Mouse (Mus musculus): ENCODE data around the gene Tlr6. TPM values are rescaled to one million over a fixed set of nuclear protein-coding genes. Genes with fewer than 3 reads are reported as not detected.

The Tlr6 gene
- polyA plus RNA-seq, 1 experiment from 2014 or later = 0.22 TPM

DNA sequence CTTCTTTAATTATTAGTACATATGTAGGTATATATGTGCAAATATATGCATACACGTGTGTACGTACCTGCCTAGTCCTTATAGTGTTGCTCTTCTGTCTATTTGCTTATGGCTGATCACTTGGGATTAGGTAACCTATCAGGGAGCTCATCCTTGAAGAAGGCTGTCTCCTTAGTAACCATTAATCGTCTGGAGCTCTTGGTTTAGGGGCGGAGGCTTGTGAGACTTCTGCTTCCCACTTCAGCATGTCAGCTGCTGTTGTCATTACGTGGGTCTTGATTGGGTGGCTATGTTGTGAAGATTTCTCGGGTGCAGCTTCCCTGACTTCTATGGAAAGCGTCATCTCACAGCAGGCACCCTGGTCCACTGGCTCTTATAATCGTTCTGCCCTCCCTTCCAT, 17.2 kb upstream of the Tlr6 start:
- Histone ChIP-seq H3K4me2 (ENCODE audit: low read length) (no peak overlapping the region), H3K9me3 (ENCODE audit: control insufficient read depth, low read length) (no peaks in the 10 kb centered on the region), H3K9ac (replicated peaks; ENCODE audit: low read depth, low read length) (no peak overlapping the region), H3K4me1 (replicated peaks; ENCODE audit: control insufficient read depth, insufficient read depth, low read length) (no peaks in the 10 kb centered on the region), H3K27ac (ENCODE audit: low read length) (no peak overlapping the region), H3K36me3 (ENCODE audit: control insufficient read depth, insufficient read depth) (no peaks in the 10 kb centered on the region), H3K27me3 (replicated peaks; ENCODE audit: control insufficient read depth, insufficient read depth, low read length) (no peaks in the 10 kb centered on the region), H3K4me3 (replicated peaks; ENCODE audit: low read length) (no peak overlapping the region)
- no peak for ATAC-seq
- WGBS = 75% methylated on average over 8 of the region's 8 CpGs

DNA sequence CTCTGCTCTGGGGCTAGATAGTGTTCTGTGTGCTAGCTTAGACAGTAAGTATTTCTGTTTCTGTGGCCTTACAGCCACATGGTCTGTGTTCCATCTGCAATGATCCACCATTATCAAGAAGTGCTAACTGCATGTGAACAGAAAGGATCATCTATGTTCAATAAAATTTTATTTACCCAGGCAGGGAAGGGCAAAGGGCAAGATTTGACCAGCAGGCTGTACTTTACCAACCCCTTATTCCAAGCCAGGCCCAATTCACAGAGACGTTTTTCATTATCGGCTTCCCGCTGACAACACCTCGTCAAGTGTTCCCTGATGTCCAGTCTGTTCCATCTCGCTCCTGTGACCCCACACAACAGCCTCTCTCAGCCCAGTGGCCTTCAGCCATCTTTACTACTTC, 15.2 kb upstream of the Tlr6 start:
- ATAC-seq = no peak
- 73% methylated on average over 5 of the region's 5 CpGs for WGBS

GRCm38 (mm10) chr5:64969861-64970771, 10.2 kb upstream of the Tlr6 start, which contains the start of gene Fam114a1:
Gene Fam114a1, plus strand, starts transcription at chr5:64970071.
- H3K27ac ChIP-seq (ENCODE audit: low read length) = no peak within 1 kb of the TSS
- H3K36me3 ChIP-seq (ENCODE audit: control insufficient read depth, insufficient read depth) = no peaks in the 10 kb centered on the region
- 2% methylated on average over 59 of the region's 68 CpGs for WGBS
- H3K4me1 ChIP-seq (replicated peaks; ENCODE audit: control insufficient read depth, insufficient read depth, low read length) = peaks cover 9% of the 10 kb centered on the region
- peak; percentile 73 for ATAC-seq
- H3K9me3 ChIP-seq (ENCODE audit: control insufficient read depth, low read length) = no peaks in the 10 kb centered on the region
- H3K9ac ChIP-seq (replicated peaks; ENCODE audit: low read depth, low read length) = peak within 1 kb of the TSS; percentile 65
- peak within 1 kb of the TSS; percentile 97 for H3K4me2 ChIP-seq (ENCODE audit: low read length)
- H3K27me3 ChIP-seq (replicated peaks; ENCODE audit: control insufficient read depth, insufficient read depth, low read length) = no peaks in the 10 kb centered on the region
- H3K4me3 ChIP-seq (replicated peaks; ENCODE audit: low read length) = peak within 1 kb of the TSS; percentile 62

More for the DNA sequence above, 15.2 kb upstream of the Tlr6 start:
- Histone ChIP-seq H3K36me3 (ENCODE audit: control insufficient read depth, insufficient read depth) (no peaks in the 10 kb centered on the region), H3K27ac (ENCODE audit: low read length) (no peak overlapping the region), H3K4me2 (ENCODE audit: low read length) (no peak overlapping the region), H3K4me1 (replicated peaks; ENCODE audit: control insufficient read depth, insufficient read depth, low read length) (peaks cover 4% of the 10 kb centered on the region; the same call in 1 of the 2 replicates), H3K9ac (replicated peaks; ENCODE audit: low read depth, low read length) (no peak overlapping the region), H3K4me3 (replicated peaks; ENCODE audit: low read length) (no peak overlapping the region), H3K9me3 (ENCODE audit: control insufficient read depth, low read length) (no peaks in the 10 kb centered on the region), H3K27me3 (replicated peaks; ENCODE audit: control insufficient read depth, insufficient read depth, low read length) (no peaks in the 10 kb centered on the region)

- WGBS = 5% methylated on average over 14 of the region's 14 CpGs
- Histone ChIP-seq H3K4me2 (ENCODE audit: low read length) (peak overlapping the region; percentile 97), H3K4me3 (replicated peaks; ENCODE audit: low read length) (peak overlapping the region; percentile 62), H3K27ac (ENCODE audit: low read length) (no peak overlapping the region), H3K9ac (replicated peaks; ENCODE audit: low read depth, low read length) (peak overlapping the region; percentile 65), H3K36me3 (ENCODE audit: control insufficient read depth, insufficient read depth) (no peaks in the 10 kb centered on the region), H3K4me1 (replicated peaks; ENCODE audit: control insufficient read depth, insufficient read depth, low read length) (peaks cover 9% of the 10 kb centered on the region), H3K27me3 (replicated peaks; ENCODE audit: control insufficient read depth, insufficient read depth, low read length) (no peaks in the 10 kb centered on the region), H3K9me3 (ENCODE audit: control insufficient read depth, low read length) (no peaks in the 10 kb centered on the region)
- ATAC-seq = peak; percentile 37; the same call in 1 of the 2 replicates
Measured at GRCm38 (mm10) chr5:64968961-64969860, 9.3 kb upstream of the Tlr6 start.

DNA sequence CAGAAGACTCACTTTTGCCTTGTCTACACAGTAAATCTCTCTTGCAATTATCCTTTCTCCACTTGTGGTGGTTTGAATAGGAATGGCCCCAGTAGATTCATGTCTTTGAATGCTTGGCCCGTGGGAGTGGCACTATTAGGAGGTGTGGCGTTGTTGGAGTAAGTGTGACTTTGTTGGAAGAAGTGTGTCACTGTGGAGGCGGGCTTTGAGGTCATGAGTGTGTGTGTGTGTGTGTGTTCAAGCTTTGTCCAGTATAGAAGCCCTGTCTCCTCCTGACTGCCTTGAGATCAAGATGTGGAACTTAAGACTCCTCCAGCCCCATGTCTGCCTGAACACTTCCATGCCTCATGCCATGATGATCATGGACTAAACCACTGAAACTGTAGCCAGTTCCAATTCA, 3.8 kb upstream of the Tlr6 start:
- H3K9ac ChIP-seq (replicated peaks; ENCODE audit: low read depth, low read length) = no peak overlapping the region
- H3K4me2 ChIP-seq (ENCODE audit: low read length) = no peak overlapping the region
- no peaks in the 10 kb centered on the region for H3K27me3 ChIP-seq (replicated peaks; ENCODE audit: control insufficient read depth, insufficient read depth, low read length)
- no peaks in the 10 kb centered on the region for H3K4me1 ChIP-seq (replicated peaks; ENCODE audit: control insufficient read depth, insufficient read depth, low read length)
- WGBS = 82% methylated on average over 3 of the region's 3 CpGs
- ATAC-seq = no peak
- no peaks in the 10 kb centered on the region for H3K36me3 ChIP-seq (ENCODE audit: control insufficient read depth, insufficient read depth)
- H3K4me3 ChIP-seq (replicated peaks; ENCODE audit: low read length) = no peak overlapping the region
- H3K9me3 ChIP-seq (ENCODE audit: control insufficient read depth, low read length) = no peaks in the 10 kb centered on the region
- no peak overlapping the region for H3K27ac ChIP-seq (ENCODE audit: low read length)

- Histone ChIP-seq H3K36me3 (ENCODE audit: control insufficient read depth, insufficient read depth) (no peaks in the 10 kb centered on the region), H3K4me1 (replicated peaks; ENCODE audit: control insufficient read depth, insufficient read depth, low read length) (no peaks in the 10 kb centered on the region), H3K4me3 (replicated peaks; ENCODE audit: low read length) (no peak overlapping the region), H3K27ac (ENCODE audit: low read length) (no peak overlapping the region), H3K9ac (replicated peaks; ENCODE audit: low read depth, low read length) (no peak overlapping the region), H3K27me3 (replicated peaks; ENCODE audit: control insufficient read depth, insufficient read depth, low read length) (no peaks in the 10 kb centered on the region), H3K9me3 (ENCODE audit: control insufficient read depth, low read length) (no peaks in the 10 kb centered on the region), H3K4me2 (ENCODE audit: low read length) (no peak overlapping the region)
- no peak for ATAC-seq
- 89% methylated on average over 5 of the region's 5 CpGs for WGBS
Measured at GRCm38 (mm10) chr5:64963271-64963670, 3.4 kb upstream of the Tlr6 start.

DNA sequence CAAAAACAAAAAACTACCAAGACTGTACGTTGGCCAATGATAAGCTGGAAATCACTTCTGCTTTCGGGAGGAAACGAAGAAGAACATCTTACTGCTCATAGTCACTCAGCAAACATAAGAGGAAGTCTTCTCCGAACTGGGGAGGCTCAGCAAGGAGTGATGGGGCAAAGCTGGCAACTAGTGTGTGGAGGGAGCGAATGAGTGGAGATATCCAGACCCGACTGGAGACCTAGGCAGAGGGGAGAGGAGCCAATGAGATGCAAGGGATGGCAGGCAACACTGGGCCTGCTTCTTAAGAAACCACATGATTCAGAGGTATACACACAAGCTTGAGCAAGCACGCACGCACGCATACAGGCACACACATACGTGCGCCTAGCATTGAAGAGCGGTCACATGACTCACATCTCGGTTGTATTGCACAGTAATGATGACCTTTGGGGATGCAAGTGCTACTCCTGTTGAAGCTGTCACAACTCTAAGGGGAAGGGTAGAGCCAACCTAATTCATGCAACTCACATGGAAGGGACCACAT, 1.0 kb upstream of the Tlr6 start:
- H3K27me3 ChIP-seq (replicated peaks; ENCODE audit: control insufficient read depth, insufficient read depth, low read length) = no peaks in the 10 kb centered on the region
- H3K4me2 ChIP-seq (ENCODE audit: low read length) = no peak overlapping the region
- no peaks in the 10 kb centered on the region for H3K9me3 ChIP-seq (ENCODE audit: control insufficient read depth, low read length)
- H3K4me3 ChIP-seq (replicated peaks; ENCODE audit: low read length) = no peak overlapping the region
- 93% methylated on average over 13 of the region's 13 CpGs for WGBS
- no peak overlapping the region for H3K27ac ChIP-seq (ENCODE audit: low read length)
- H3K9ac ChIP-seq (replicated peaks; ENCODE audit: low read depth, low read length) = no peak overlapping the region
- H3K4me1 ChIP-seq (replicated peaks; ENCODE audit: control insufficient read depth, insufficient read depth, low read length) = no peaks in the 10 kb centered on the region
- H3K36me3 ChIP-seq (ENCODE audit: control insufficient read depth, insufficient read depth) = no peaks in the 10 kb centered on the region
- ATAC-seq = no peak

DNA sequence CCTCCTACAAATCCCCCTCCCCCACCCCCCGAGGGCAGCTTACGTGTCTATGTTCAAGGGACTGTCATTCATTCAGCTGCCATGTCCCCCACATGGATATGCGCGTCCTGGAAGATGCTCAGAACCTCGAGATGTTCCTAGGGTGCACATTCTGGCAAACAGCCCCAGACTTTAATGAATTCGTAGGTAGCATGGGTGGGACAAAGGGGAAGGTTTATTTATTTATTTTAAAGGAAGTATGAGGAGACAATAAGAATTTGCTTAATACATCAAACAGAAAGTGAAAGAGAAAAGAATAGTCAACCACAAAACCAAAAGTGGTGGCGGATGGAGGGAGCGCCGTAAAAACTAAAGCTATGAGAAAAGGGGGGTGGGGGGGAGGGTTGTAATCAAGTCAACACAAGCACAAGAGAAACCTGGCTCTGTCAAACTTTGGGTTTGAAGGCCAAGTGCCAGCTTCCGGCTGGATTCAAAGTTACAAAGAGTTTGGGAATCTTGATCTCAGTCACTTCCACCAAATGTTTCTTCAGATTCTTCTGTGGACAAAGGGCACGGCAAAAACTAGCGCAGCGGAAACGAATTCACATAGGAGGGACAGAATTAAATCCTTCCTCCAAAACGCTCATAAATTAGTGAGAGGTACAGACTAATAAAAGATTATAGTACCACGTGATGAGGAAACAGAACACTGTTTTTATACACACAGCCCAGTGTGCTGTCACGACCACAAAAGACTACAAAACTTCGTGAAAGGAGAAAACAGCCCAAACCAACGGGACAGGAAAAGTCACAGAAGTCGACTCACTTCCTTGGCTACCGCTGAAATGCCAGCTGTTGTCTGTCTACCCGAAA, 680 bp downstream of the Tlr6 start:
- Histone ChIP-seq H3K36me3 (ENCODE audit: control insufficient read depth, insufficient read depth) (no peaks in the 10 kb centered on the region), H3K27ac (ENCODE audit: low read length) (no peak overlapping the region), H3K9me3 (ENCODE audit: control insufficient read depth, low read length) (no peaks in the 10 kb centered on the region), H3K9ac (replicated peaks; ENCODE audit: low read depth, low read length) (no peak overlapping the region), H3K27me3 (replicated peaks; ENCODE audit: control insufficient read depth, insufficient read depth, low read length) (no peaks in the 10 kb centered on the region), H3K4me3 (replicated peaks; ENCODE audit: low read length) (no peak overlapping the region), H3K4me1 (replicated peaks; ENCODE audit: control insufficient read depth, insufficient read depth, low read length) (no peaks in the 10 kb centered on the region), H3K4me2 (ENCODE audit: low read length) (no peak overlapping the region)
- 80% methylated on average over 22 of the region's 22 CpGs for WGBS
- no peak for ATAC-seq

Data from forebrain, embryonic 16.5 days (tissue).